Mouse (Mus musculus) urinary bladder, postnatal 36 days (tissue): ENCODE data around the gene Etl4.

Experiments used
- DNase-seq, 2 experiments: peaks; one replicate each; pipeline ENCODE4 v3.0.0; 2022; ENCODE audit warnings: low spot score in 2 of 2, mixed read lengths in 1 of 2

Etl4 gene

GRCm38 (mm10) chr2:20520636-20521595 lies 611.3 kb downstream of the Etl4 start:
- DNase-seq, result peak in 1 of 2 experiments; percentile 24

DNA sequence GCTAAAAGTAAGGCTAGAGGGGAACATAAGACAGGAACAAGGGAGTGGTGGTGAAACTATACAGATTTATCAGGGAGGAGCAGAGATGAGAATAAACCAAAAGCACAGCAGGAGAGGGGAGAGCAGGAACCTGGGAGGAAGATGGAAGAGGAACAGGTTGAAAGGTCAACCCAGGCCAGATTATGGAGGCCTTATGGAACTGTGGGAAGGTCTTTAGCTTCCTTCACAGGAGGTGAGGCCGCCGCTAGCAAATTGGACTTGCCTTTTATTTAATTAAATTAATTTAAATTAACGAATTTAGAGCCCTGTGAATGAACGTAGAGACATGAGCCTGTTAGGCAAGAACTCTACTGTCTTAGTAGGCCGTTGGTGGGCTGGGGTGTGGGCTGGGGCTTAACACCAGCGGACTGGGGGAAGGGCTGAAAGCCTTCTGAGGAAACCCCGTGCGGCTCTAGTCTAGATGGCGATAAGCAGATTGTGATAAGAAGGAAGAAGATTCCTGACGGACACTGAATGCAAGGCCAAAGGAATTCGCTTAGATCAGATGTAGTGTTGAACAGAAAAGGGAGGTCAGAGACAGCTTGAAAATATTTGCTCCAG lies 612.2 kb downstream of the Etl4 start:
- DNase-seq, result no peak

GRCm38 (mm10) chr2:20523636-20524035 lies 614.1 kb downstream of the Etl4 start:
- no peak for DNase-seq

- DNase-seq, result peak in 1 of 2 experiments; percentile 19
Measured at GRCm38 (mm10) chr2:20525879-20526593, 616.5 kb downstream of the Etl4 start.

DNA sequence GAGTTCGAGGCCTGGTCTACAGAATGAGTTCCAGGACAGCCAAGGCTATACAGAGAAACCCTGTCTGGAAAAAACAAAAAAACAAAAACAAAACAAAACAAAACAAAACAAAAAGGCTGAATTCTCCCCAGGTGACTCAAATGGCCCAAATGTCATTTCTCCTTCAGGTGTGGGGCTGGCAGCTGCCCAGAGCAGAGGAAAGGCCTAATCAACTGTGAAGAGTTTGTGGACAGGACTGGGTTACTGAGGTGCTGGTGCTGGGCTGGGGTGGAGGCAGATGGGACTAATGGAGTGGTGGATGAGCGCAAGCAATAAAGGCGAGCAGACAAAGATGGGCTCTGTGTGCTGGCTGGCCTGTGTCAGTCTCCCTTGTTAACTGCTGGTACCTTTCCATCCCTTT lies 617.3 kb downstream of the Etl4 start:
- no peak for DNase-seq

DNA sequence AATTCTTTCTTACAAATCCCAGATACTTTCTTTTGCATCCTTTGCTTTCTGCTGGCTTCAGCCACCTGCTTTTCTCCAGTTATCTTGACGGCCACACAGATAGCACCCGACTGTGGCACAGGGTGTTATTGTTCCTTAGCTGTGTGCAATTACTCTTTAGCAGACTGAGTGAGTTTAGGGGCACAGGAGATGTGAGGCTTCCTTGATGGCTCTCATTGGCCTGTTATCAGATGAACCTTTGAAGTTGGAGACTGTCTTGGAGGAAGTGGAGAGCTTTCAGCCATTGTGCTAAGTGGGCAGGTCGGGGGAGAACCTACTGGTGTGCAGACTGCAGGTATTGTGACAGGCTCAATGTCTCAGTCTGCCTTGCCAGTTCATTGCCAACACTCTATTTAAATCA lies 623.0 kb downstream of the Etl4 start:
- DNase-seq, result no peak

GRCm38 (mm10) chr2:20537785-20538184 lies 628.2 kb downstream of the Etl4 start:
- DNase-seq, result no peak

DNA sequence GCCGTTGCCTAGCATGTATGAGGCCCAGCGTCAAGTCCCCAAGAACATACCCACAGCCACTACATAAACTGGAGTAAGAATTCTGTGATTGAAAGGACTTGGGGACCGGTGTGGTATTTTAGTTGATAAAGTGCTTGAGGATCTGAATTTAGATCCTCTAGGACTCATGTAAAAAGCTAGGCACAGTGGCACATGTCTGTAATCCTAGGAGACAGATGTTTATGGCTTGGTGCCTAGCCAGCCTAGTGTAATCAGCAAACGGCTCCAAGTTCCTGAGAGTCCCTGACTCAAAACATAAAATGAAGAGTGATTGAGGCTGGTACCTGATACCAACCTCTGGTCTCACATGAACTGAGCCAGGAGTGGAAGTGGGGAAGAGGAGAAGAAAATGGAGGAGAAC lies 629.3 kb downstream of the Etl4 start:
- DNase-seq, result no peak

- DNase-seq, result no peak
Measured at GRCm38 (mm10) chr2:20541261-20541660, 631.7 kb downstream of the Etl4 start.

- DNase-seq, result no peak
Measured at GRCm38 (mm10) chr2:20542286-20542685, 632.7 kb downstream of the Etl4 start.

DNA sequence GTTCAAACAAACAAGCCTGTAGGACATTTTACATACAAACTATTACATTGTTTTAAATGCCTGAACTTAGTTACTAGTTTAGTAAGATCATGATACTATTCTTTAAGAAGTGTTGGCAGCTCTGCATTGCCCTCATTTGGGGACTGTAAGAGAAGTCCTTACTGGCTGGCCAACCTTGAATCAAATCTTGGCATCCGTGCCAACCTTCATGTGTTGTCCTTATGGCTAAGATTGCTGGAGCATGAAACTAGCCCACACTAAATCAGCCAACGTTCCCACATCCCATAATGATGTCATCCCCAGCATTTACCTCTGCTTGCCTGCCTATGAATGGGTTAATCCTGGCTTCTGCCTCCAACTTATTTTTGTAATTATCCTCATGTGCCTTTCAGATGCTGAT lies 636.0 kb downstream of the Etl4 start:
- DNase-seq, result no peak

DNA sequence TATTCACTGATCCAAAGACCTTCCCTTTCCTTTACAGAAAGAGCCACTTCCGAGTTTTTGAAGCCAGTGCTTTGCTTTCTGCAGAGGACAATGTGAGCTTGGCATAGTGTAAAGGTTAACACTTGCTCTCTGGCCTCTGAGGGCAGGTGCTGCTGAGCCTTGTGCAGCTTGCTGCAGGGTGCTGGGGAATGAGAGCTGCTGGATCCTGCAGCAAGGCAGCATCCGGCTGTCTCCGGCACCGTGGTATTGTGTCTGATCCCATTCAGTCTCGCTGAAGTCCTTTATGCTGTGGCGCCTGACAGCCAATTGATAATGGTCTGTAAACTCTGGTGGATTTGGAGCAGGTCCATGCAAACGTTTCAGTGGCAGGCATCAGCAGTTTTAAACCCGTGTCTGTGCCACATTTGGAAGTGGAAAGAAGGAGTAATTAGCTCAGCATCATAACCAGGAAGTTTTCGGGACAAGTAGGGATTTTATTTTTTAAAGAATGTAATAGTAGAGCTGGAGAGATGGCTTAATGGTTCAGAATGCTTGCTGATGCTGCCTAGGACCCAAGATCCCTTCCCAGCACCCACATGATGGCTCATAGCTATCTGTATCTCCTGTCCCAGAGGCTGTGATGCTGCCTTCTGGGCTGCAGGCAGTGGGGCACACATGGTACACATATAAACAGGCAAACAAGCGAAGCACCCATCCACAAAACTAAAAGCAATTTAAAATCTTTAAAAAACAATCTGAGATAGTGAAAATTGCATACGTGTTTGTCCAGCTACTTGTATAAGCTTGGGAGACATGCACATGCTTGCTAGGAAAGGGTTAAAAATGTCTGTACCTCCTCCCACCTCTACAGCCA lies 637.1 kb downstream of the Etl4 start:
- DNase-seq, result no peak

GRCm38 (mm10) chr2:20547349-20547677 lies 637.7 kb downstream of the Etl4 start:
- DNase-seq, result peak; percentile 43 to 64

- DNase-seq, result no peak
Measured at GRCm38 (mm10) chr2:20547686-20548624, 638.4 kb downstream of the Etl4 start.

DNA sequence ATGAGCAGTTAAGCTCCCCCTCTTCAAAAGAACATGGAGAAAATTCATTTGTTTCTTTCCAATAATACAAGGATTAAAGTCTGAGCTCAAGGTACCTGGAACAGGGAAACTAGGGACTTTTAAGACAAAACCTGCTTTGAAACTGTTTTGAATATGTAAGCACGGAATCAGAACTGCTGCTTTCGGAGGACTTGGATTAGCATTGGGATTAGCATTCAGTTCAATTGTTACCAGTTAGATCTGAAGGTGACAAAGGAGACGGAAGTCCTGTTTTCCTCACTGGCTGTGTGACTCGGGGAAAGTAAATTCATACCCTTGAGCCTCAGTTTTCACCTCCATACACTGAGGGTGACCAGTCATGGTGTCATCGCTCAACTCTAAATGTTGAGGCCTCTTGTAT lies 639.5 kb downstream of the Etl4 start:
- DNase-seq, result no peak

DNA sequence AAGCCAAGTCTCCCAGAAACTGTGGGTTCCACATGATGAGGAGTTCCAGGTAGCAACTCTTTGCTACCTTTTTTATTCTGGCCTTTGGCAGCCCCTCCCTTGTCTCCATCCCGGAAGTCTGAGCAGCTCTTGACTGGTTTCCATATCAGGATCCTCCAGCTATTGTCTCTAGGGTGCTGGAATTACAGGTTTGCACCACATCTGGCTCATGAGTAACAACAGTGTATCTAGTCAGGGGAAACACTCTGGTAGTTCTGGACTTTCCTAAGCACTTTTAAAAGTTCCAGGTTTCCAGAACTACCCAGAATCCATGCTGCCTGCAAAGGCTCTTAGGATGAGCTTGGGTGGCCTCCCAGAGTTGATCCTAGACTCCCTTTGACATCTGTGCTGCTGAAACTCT lies 640.4 kb downstream of the Etl4 start:
- no peak for DNase-seq

GRCm38 (mm10) chr2:20555706-20556105 lies 646.1 kb downstream of the Etl4 start:
- no peak for DNase-seq

DNA sequence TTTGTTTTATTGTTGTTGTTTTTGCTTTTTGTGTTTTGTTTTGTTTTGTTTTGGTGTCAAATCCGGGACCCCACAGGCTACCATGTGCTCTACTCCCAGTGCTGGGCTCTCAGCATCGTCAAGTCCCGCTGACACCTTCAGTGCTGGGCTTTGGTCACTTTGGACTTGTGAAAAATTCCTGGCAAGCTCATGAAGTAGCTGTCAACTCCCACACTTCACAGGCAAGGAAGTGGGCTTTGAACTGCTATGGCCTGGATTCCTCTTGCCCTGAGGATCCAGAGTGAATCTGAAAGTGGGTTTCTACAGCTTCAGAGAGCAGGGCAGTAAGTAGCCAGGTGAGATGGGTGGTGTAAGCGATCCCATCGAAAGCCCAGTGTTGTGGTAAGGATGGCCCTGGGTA lies 649.5 kb downstream of the Etl4 start:
- no peak for DNase-seq

DNA sequence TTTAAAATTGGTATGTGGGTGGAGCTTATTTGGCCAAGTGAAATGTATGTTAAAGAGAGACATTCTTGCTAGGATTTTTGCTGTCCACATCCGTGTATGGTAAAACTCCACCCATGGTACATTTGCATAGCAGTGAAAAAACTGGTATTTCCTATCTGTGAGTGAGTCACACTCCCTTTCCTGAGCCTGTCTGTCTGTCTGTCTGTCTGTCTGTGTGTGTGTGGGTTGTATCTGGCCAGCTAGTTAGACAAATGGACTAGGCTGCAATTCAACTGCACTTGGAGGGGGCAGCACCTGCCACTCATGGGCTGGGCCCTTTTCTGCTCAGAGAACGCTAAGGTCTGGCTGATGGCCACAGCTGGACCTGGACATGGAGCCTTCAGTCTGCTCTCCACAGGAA lies 650.1 kb downstream of the Etl4 start:
- peak in 1 of 2 experiments; percentile 15 for DNase-seq

DNA sequence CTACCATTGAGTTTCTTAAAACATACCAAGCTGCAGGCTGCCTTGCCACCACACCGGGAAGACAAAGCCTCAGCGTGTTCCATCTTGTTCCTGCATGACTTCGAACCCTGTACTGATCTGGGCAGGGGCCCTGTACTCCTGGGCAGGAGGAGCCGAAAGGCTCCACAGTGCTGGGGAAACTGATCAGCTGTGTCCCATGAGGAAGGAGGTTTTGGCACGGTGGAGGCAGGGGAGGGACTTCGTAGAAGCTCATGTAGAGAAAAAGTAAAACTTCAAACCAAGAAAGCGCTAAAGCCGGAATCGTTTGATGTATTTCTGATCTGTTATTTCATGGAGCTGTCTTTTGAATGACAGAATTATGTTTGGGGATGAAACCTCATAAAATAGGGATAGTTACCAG lies 651.0 kb downstream of the Etl4 start:
- no peak for DNase-seq

- no peak for DNase-seq
Measured at GRCm38 (mm10) chr2:20563036-20563435, 653.5 kb downstream of the Etl4 start.
